Mouse (Mus musculus): ENCODE data around the gene Gm21974. TPM values are rescaled to one million over a fixed set of nuclear protein-coding genes. Genes with fewer than 3 reads are reported as not detected.

Gm21974 gene
- total and polyA plus RNA-seq, 3 experiments, result not detected

DNA sequence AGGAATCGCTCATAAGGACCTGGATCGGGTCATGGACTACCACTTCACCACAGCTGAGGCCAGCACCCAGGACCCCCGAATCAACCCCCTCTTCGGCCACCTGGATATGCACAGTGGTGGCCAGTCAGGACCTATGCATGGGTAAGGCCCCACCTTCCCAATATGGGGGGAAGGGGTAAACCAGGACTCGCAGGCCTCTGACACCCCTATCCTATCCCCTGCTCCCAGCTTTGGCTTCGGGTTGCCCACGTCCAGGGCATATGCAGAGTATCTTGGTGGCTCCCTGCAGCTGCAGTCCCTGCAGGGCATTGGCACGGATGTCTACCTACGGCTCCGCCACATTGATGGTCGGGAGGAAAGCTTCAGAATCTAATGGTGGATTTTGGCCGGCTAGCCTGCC lies 12.7 kb upstream of the Gm21974 start:
- H3K27ac ChIP-seq (ENCODE audit: control insufficient read depth, low read depth, low read length), result no peak overlapping the region
- H3K9ac ChIP-seq (ENCODE audit: control insufficient read depth, low read depth, low read length, poor library complexity, severe bottlenecking), result no peak overlapping the region
- H3K9me3 ChIP-seq (replicated peaks; ENCODE audit: insufficient read depth, low read length), result no peaks in the 10 kb centered on the region
- TF ChIP-seq SIN3A (IDR thresholded peaks at IDR 0.05; ENCODE audit: low read length) (no peak), BHLHE40 (IDR thresholded peaks at IDR 0.05; ENCODE audit: borderline replicate concordance, low read depth, low read length) (no peak), NELFE (IDR thresholded peaks at IDR 0.05; ENCODE audit: low read depth, low read length) (no peak), RCOR1 (IDR thresholded peaks at IDR 0.05; ENCODE audit: low read depth, low read length) (no peak), JUND (IDR thresholded peaks at IDR 0.05; ENCODE audit: low read depth, low read length) (no peak), GABPA (IDR thresholded peaks at IDR 0.05; ENCODE audit: low read depth, low read length) (no peak), CHD2 (IDR thresholded peaks at IDR 0.05; ENCODE audit: low read length) (no peak), RAD21 (IDR thresholded peaks at IDR 0.05; ENCODE audit: low read depth, low read length) (no peak), ZNF384 (IDR thresholded peaks at IDR 0.05; ENCODE audit: low read depth, low read length) (no peak), POLR2A (IDR thresholded peaks at IDR 0.05; ENCODE audit: control insufficient read depth in 1 of 2, insufficient read depth in 1 of 2, low read depth in 1 of 2, low read length in 2 of 2, poor library complexity in 1 of 2) (no peak), ZC3H11A (IDR thresholded peaks at IDR 0.05; ENCODE audit: low read depth, low read length) (no peak), TBP (IDR thresholded peaks at IDR 0.05; ENCODE audit: low read depth, low read length) (no peak)
- no peaks in the 10 kb centered on the region for H3K27me3 ChIP-seq (ENCODE audit: control insufficient read depth in 1 of 2, insufficient read depth in 2 of 2, low read length in 2 of 2)
- H3K36me3 ChIP-seq (ENCODE audit: control insufficient read depth in 1 of 2, insufficient read depth in 2 of 2, low read length in 2 of 2), result no peaks in the 10 kb centered on the region
- DNase-seq (ENCODE audit: low read depth, low spot score), result no peak
- peaks cover 7% of the 10 kb centered on the region; the same call in 1 of the 2 replicates for H3K79me2 ChIP-seq (ENCODE audit: control insufficient read depth, insufficient read depth, low read length, poor library complexity)
- peaks cover under 1 to 7% of the 10 kb centered on the region in 2 experiments; a peak in 1 of 4 replicates for H3K4me1 ChIP-seq (ENCODE audit: control insufficient read depth in 1 of 2, insufficient read depth in 2 of 2, low read length in 2 of 2)
- H3K4me3 ChIP-seq (ENCODE audit: control insufficient read depth in 1 of 2, insufficient read depth in 1 of 2, low read depth in 2 of 2, low read length in 2 of 2), result no peak overlapping the region

- no peaks in the 10 kb centered on the region for H3K9me3 ChIP-seq (replicated peaks; ENCODE audit: insufficient read depth, low read length)
- H3K79me2 ChIP-seq (ENCODE audit: control insufficient read depth, insufficient read depth, low read length, poor library complexity), result peaks cover 3% of the 10 kb centered on the region; the same call in 1 of the 2 replicates
- H3K36me3 ChIP-seq (ENCODE audit: control insufficient read depth in 1 of 2, insufficient read depth in 2 of 2, low read length in 2 of 2), result peaks cover 0 to 12% of the 10 kb centered on the region in 2 experiments; a peak in 2 of 4 replicates
- H3K27ac ChIP-seq (ENCODE audit: control insufficient read depth, low read depth, low read length), result peak within 1 kb of the TSS; percentile 58
- peaks cover 7 to 22% of the 10 kb centered on the region in 2 experiments for H3K4me1 ChIP-seq (ENCODE audit: control insufficient read depth in 1 of 2, insufficient read depth in 2 of 2, low read length in 2 of 2)
- H3K4me3 ChIP-seq (ENCODE audit: control insufficient read depth in 1 of 2, insufficient read depth in 1 of 2, low read depth in 2 of 2, low read length in 2 of 2), result peak within 1 kb of the TSS; percentile 60 to 75
- no peaks in the 10 kb centered on the region for H3K27me3 ChIP-seq (ENCODE audit: control insufficient read depth in 1 of 2, insufficient read depth in 2 of 2, low read length in 2 of 2)
- DNase-seq (ENCODE audit: low read depth, low spot score), result peak; percentile 90
- TF ChIP-seq POLR2AphosphoS2 (IDR thresholded peaks at IDR 0.05; ENCODE audit: low read length), result 0 out of 2 replicates have a peak, but pooled peaks have one; percentile 44
- peak; percentile 84 to 91; a peak in 3 of 4 replicates for TF ChIP-seq POLR2A (IDR thresholded peaks at IDR 0.05; ENCODE audit: control insufficient read depth in 1 of 2, insufficient read depth in 1 of 2, low read depth in 1 of 2, low read length in 2 of 2, poor library complexity in 1 of 2)
- TF ChIP-seq POLR2AphosphoS5 (IDR thresholded peaks at IDR 0.05; ENCODE audit: borderline replicate concordance, low read depth, low read length), result no peak
- no peak for TF ChIP-seq ZNF384 (IDR thresholded peaks at IDR 0.05; ENCODE audit: low read depth, low read length)
- TF ChIP-seq CHD2 (IDR thresholded peaks at IDR 0.05; ENCODE audit: low read length), result peak; percentile 95
- TF ChIP-seq MXI1 (IDR thresholded peaks at IDR 0.05; ENCODE audit: low read depth, low read length), result peak; percentile 67
- TF ChIP-seq CHD1 (IDR thresholded peaks at IDR 0.05; ENCODE audit: low read depth, low read length), result peak; percentile 96
- peak; percentile 64 for TF ChIP-seq NRF1 (IDR thresholded peaks at IDR 0.05; ENCODE audit: insufficient read depth, low read depth, low read length, poor library complexity, severe bottlenecking)
- TF ChIP-seq ZKSCAN1 (IDR thresholded peaks at IDR 0.05; ENCODE audit: low read depth, low read length), result no peak
- TF ChIP-seq ELF1 (IDR thresholded peaks at IDR 0.05; ENCODE audit: low read depth, low read length), result 0 out of 2 replicates have a peak, but pooled peaks have one; percentile 12
- TF ChIP-seq HCFC1 (IDR thresholded peaks at IDR 0.05; ENCODE audit: low read depth, low read length), result peak; percentile 97
- no peak for TF ChIP-seq MYB (IDR thresholded peaks at IDR 0.05; ENCODE audit: low read depth, low read length)
- no peak for TF ChIP-seq MAFK (IDR thresholded peaks at IDR 0.05; ENCODE audit: borderline replicate concordance, low read depth, low read length)
- TF ChIP-seq TAL1 (IDR thresholded peaks at IDR 0.05; ENCODE audit: low read length), result no peak
- TF ChIP-seq ZMIZ1 (IDR thresholded peaks at IDR 0.05; ENCODE audit: low read depth, low read length), result 0 out of 2 replicates have a peak, but pooled peaks have one; percentile 62
- peak; percentile 85 for TF ChIP-seq NELFE (IDR thresholded peaks at IDR 0.05; ENCODE audit: low read depth, low read length)
- no peak; the same call in 1 of the 2 replicates for TF ChIP-seq MAZ (IDR thresholded peaks at IDR 0.05; ENCODE audit: low read depth, low read length)
- peak; percentile 76 for TF ChIP-seq SIN3A (IDR thresholded peaks at IDR 0.05; ENCODE audit: low read length)
- peak within 1 kb of the TSS; percentile 92 for H3K9ac ChIP-seq (ENCODE audit: control insufficient read depth, low read depth, low read length, poor library complexity, severe bottlenecking)
Measured at GRCm38 (mm10) chr7:127903971-127904796, 8.9 kb upstream of the Gm21974 start, which contains the start of gene Bckdk. Bckdk (plus strand) TSS chr7:127904082.

Data from MEL (cell line).